8 mouse cellular contexts compared by ENCODE assay signal in the genomic region with DNA sequence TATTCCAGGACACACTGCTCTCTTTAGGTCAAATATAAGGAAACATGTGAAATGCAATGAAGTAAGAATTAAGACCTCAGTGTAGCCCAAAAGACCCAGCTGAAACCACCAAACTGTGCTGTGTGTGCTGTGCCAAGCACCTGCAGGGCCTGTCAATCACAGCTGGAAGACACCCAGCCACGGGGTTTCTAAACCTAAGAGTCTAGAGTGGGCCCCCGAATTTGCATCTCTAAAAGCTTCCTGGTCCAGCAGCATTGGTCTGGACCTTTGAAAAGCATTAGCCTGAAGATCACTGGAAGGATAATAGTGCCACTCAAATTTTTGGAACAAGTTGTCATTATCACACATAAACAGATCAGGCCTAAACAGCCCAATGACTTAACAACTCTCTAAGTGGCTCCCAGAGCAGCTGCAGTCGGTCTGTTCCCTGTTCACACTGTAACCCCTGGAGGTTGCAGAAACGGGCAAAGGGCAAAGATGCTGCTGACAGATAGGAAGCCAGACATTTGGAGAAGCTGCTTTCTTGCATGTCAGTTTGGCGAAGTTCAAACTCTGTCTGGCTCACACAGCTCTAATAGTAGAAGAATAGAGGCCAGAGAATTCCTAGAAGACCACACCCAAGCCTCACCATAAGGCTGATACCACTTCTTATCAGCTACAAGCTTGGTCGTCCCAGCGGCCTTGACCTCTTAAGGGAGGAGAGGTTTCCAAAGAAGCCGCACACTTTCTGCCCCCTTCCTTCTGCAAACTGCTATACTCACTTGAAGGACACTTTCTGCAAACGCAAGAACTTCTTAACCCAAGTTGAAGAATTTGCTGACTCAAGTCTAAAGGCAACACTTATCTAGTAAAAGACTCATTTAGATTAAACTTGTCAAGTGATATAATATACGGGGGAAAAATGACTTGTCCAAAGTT. TPM values are rescaled to one million over a fixed set of nuclear protein-coding genes. Genes with fewer than 3 reads are reported as not detected.
DNase-seq lines count a peak whose midpoint lies in the region; ATAC-seq lines count a peak whose summit lies in the region.

No protein-coding gene starts in this region.

- ATAC-seq in heart, embryonic 11.5 days (replicated peaks; ENCODE audit: insufficient number of reproducible peaks, low FRiP score, low TSS enrichment): peak; percentile 50; the same call in 1 of the 2 replicates
- peak; percentile 42; the same call in 1 of the 2 replicates for ATAC-seq in forebrain, embryonic 13.5 days
- peak; percentile 77 for ATAC-seq in liver, embryonic 12.5 days
- ATAC-seq in monocyte, adult 5-6 weeks (replicated peaks; ENCODE audit: insufficient number of reproducible peaks, low FRiP score, low TSS enrichment, poor library complexity, severe bottlenecking): no peak

- peaks cover 10% of the 10 kb centered on the region for H3K4me1 ChIP-seq in heart, embryonic 11.5 days (ENCODE audit: control insufficient read depth, insufficient read depth, low read length)
- peaks cover 66% of the 10 kb centered on the region for H3K4me1 ChIP-seq in forebrain, embryonic 13.5 days
- peaks cover 83% of the 10 kb centered on the region for H3K4me1 ChIP-seq in liver, embryonic 12.5 days

- WGBS in heart, embryonic 11.5 days (ENCODE audit: insufficient replicate concordance): 33% methylated on average over 10 of the region's 10 CpGs
- WGBS in forebrain, embryonic 13.5 days: 48% methylated on average over 10 of the region's 10 CpGs
- WGBS in liver, embryonic 12.5 days (ENCODE audit: insufficient replicate concordance): 9% methylated on average over 10 of the region's 10 CpGs

- DNase-seq in heart, postnatal 4 days: no peak
- DNase-seq in spleen, postnatal 10 days (ENCODE audit: low spot score in 2 of 2): peak; percentile 53 to 54
- DNase-seq in cerebellum, postnatal 14 days: no peak
- DNase-seq in left cerebral cortex, adult 8-10 months (ENCODE audit: low spot score in 2 of 2): no peak

- H3K4me3 ChIP-seq in heart, embryonic 11.5 days (ENCODE audit: low read depth, low read length): no peak overlapping the region
- H3K4me3 ChIP-seq in forebrain, embryonic 13.5 days: no peak overlapping the region
- peak overlapping the region; percentile 82 for H3K4me3 ChIP-seq in liver, embryonic 12.5 days

- H3K27ac ChIP-seq in heart, embryonic 11.5 days (ENCODE audit: low read depth, low read length): peak overlapping the region; percentile 66; the same call in 1 of the 2 replicates
- H3K27ac ChIP-seq in forebrain, embryonic 13.5 days: peak overlapping the region; percentile 48; the same call in 1 of the 2 replicates
- H3K27ac ChIP-seq in liver, embryonic 12.5 days: peak overlapping the region; percentile 94

- H3K27me3 ChIP-seq in heart, embryonic 11.5 days (ENCODE audit: control insufficient read depth, insufficient read depth, low read length): 0 out of 2 replicates have a peak, but pooled peaks cover 2% of the 10 kb centered on the region
- no peaks in the 10 kb centered on the region for H3K27me3 ChIP-seq in forebrain, embryonic 13.5 days
- no peaks in the 10 kb centered on the region for H3K27me3 ChIP-seq in liver, embryonic 12.5 days (replicated peaks)

- H3K4me2 ChIP-seq in heart, embryonic 11.5 days: peak overlapping the region; percentile 40
- H3K4me2 ChIP-seq in forebrain, embryonic 13.5 days: peak overlapping the region; percentile 86
- H3K4me2 ChIP-seq in liver, embryonic 12.5 days: peak overlapping the region; percentile 95

- H3K36me3 ChIP-seq in heart, embryonic 11.5 days (ENCODE audit: control insufficient read depth, insufficient read depth, low read length): no peaks in the 10 kb centered on the region
- H3K36me3 ChIP-seq in forebrain, embryonic 13.5 days (ENCODE audit: poor library complexity, severe bottlenecking): no peaks in the 10 kb centered on the region
- H3K36me3 ChIP-seq in liver, embryonic 12.5 days: peaks cover 18% of the 10 kb centered on the region

- H3K9me3 ChIP-seq in heart, embryonic 11.5 days (replicated peaks; ENCODE audit: control insufficient read depth, low read length): no peaks in the 10 kb centered on the region
- H3K9me3 ChIP-seq in forebrain, embryonic 13.5 days (replicated peaks): no peaks in the 10 kb centered on the region
- no peaks in the 10 kb centered on the region for H3K9me3 ChIP-seq in liver, embryonic 12.5 days (replicated peaks)

- no peak overlapping the region for H3K9ac ChIP-seq in heart, embryonic 11.5 days (ENCODE audit: low read depth, low read length)
- no peak overlapping the region for H3K9ac ChIP-seq in forebrain, embryonic 13.5 days
- H3K9ac ChIP-seq in liver, embryonic 12.5 days: peak overlapping the region; percentile 60

RNA-seq across cellular contexts. Expression of gene Acss1, which starts 2.5 kb away (rescaled TPM):
- 14.8 and 16.8 TPM in 2 replicates for polyA plus RNA-seq in heart, embryonic 11.5 days (2014; fragmentation: Nextera tagmentation; extraction: Ambion mirVana)
- 10 to 100 TPM; 26.7 to 27.3 TPM for total RNA-seq in heart, postnatal 4 days (2021)
- polyA plus RNA-seq in forebrain, embryonic 13.5 days (2015; fragmentation: Nextera tagmentation; extraction: Ambion mirVana): 32.9 and 34.1 TPM in 2 replicates
- 47.4 and 53.8 TPM in 2 replicates for polyA plus RNA-seq in liver, embryonic 12.5 days (2016; fragmentation: Nextera tagmentation; extraction: Ambion mirVana)
- total RNA-seq in monocyte, adult 5-6 weeks (2017): 69.1 to 92.7 TPM (median 70.9 TPM) in 3 replicates
- total RNA-seq in left cerebral cortex, adult 8-10 months (2022): 10 to 100 TPM; 18.3 to 24.5 (median 21.6) TPM

RNA-seq across cellular contexts. Expression of gene Vsx1, which starts 23.4 kb away (rescaled TPM):
- not detected in 2 replicates for polyA plus RNA-seq in heart, embryonic 11.5 days (2014; fragmentation: Nextera tagmentation; extraction: Ambion mirVana)
- total RNA-seq in heart, postnatal 4 days (2021): not detected
- polyA plus RNA-seq in forebrain, embryonic 13.5 days (2015; fragmentation: Nextera tagmentation; extraction: Ambion mirVana): 0.10 and 0.12 TPM in 2 replicates
- not detected in 2 replicates for polyA plus RNA-seq in liver, embryonic 12.5 days (2016; fragmentation: Nextera tagmentation; extraction: Ambion mirVana)
- not detected in 3 replicates for total RNA-seq in monocyte, adult 5-6 weeks (2017)
- not detected for total RNA-seq in left cerebral cortex, adult 8-10 months (2022)

RNA-seq across cellular contexts. Expression of gene Apmap, which starts 57.4 kb away (rescaled TPM):
- 31.1 and 35.2 TPM in 2 replicates for polyA plus RNA-seq in heart, embryonic 11.5 days (2014; fragmentation: Nextera tagmentation; extraction: Ambion mirVana)
- total RNA-seq in heart, postnatal 4 days (2021): 10 to 100 TPM; 33.5 to 37.6 TPM
- polyA plus RNA-seq in forebrain, embryonic 13.5 days (2015; fragmentation: Nextera tagmentation; extraction: Ambion mirVana): 37.1 and 40.2 TPM in 2 replicates
- polyA plus RNA-seq in liver, embryonic 12.5 days (2016; fragmentation: Nextera tagmentation; extraction: Ambion mirVana): 28.2 and 28.6 TPM in 2 replicates
- 47.1 to 62.5 TPM (median 55.9 TPM) in 3 replicates for total RNA-seq in monocyte, adult 5-6 weeks (2017)
- 10 to 100 TPM; 58.1 to 66.8 (median 60.4) TPM for total RNA-seq in left cerebral cortex, adult 8-10 months (2022)

Comparison
In these comparisons a context has a peak if more than half of its experiments do, and no peak if none do; other contexts are left out.
1. H3K4me2 ChIP-seq: peak in every context shown above with its lines; median percentile 95 in liver, embryonic 12.5 days; 86 in forebrain, embryonic 13.5 days; 40 in heart, embryonic 11.5 days.
2. DNase-seq: peak in spleen, postnatal 10 days (2 of 2); none in heart, postnatal 4 days (single experiment), cerebellum, postnatal 14 days (0 of 2) and left cerebral cortex, adult 8-10 months (0 of 2).
3. Peak in every context shown above with its lines, with median percentiles within 50 percentile points of each other: H3K27ac ChIP-seq.